Mouse (Mus musculus) neural tube, embryonic 10.5 days (tissue): ENCODE results near the gene Myl4.

Source experiments
- DNase-seq: peaks from one replicate; pipeline ENCODE4 v3.0.0-alpha.2; 2017; ENCODE audit warnings: low spot score; ENCODE audit errors: extremely low spot score

Myl4 gene

GRCm38 (mm10) chr11:104627616-104628301 is 77.3 kb downstream of the Myl4 start:
- DNase-seq: no peak

GRCm38 (mm10) chr11:104628566-104628965 is 78.1 kb downstream of the Myl4 start:
- DNase-seq: no peak

- no peak for DNase-seq
Measured at GRCm38 (mm10) chr11:104630185-104630835, 79.8 kb downstream of the Myl4 start.

- no peak for DNase-seq
Measured at GRCm38 (mm10) chr11:104631306-104631705, 80.8 kb downstream of the Myl4 start.

- no peak for DNase-seq
Measured at GRCm38 (mm10) chr11:104637010-104637409, 86.5 kb downstream of the Myl4 start.

GRCm38 (mm10) chr11:104638006-104638405 is 87.5 kb downstream of the Myl4 start:
- DNase-seq: no peak

- DNase-seq: no peak
Measured at GRCm38 (mm10) chr11:104638906-104639305, 88.4 kb downstream of the Myl4 start.

GRCm38 (mm10) chr11:104639634-104640033 is 89.2 kb downstream of the Myl4 start:
- DNase-seq: no peak

- DNase-seq: no peak
Measured at GRCm38 (mm10) chr11:104640894-104641293, 90.4 kb downstream of the Myl4 start.

- no peak for DNase-seq
Measured at GRCm38 (mm10) chr11:104643236-104643635, 92.8 kb downstream of the Myl4 start.
